Mouse (Mus musculus) heart, embryonic 10.5 days (tissue): Measurements from ENCODE around the gene Ppl. TPM values are rescaled to one million over a fixed set of nuclear protein-coding genes. Genes with fewer than 3 reads are reported as not detected.

Source experiments
- DNase-seq: peaks from one replicate; pipeline ENCODE4 v3.0.0-alpha.2; 2017; ENCODE audit warnings: low spot score
- H3K27ac ChIP-seq: fragments of 300-500 bp; sonication (generic); 2 replicates; pipeline ENCODE4 v1.5.1; 2016; ENCODE audit warnings: mild to moderate bottlenecking
- H3K27me3 ChIP-seq: fragments of 300-500 bp; sonication (generic); 2 replicates; pipeline ENCODE4 v1.6.1; 2016; ENCODE audit warnings: mild to moderate bottlenecking; ENCODE audit not compliant: poor library complexity, insufficient read depth, severe bottlenecking
- H3K36me3 ChIP-seq: fragments of 300-500 bp; sonication (generic); 2 replicates; pipeline ENCODE4 v1.6.1; 2016; ENCODE audit warnings: mild to moderate bottlenecking, moderate library complexity
- H3K4me1 ChIP-seq: fragments of 300-500 bp; sonication (generic); 2 replicates; pipeline ENCODE4 v1.6.1; 2016; ENCODE audit warnings: mild to moderate bottlenecking
- H3K4me3 ChIP-seq: fragments of 300-500 bp; sonication (generic); 2 replicates; pipeline ENCODE4 v1.5.1; 2016; ENCODE audit warnings: mild to moderate bottlenecking, moderate library complexity
- H3K9me3 ChIP-seq: fragments of 300-500 bp; sonication (generic); 2 replicates; pipeline ENCODE4 v1.6.1; 2016; ENCODE audit warnings: mild to moderate bottlenecking, moderate library complexity
- WGBS: fragments of 180-500 bp; shearing (Covaris S2); methylation state at CpG from one replicate; pipeline ENCODE4 v1.1.7; 2016; 5-methylcytosine and 5-hydroxymethylcytosine counted together
- polyA plus RNA-seq: library from polyadenylated mRNA; unstranded; fragments of >200 nt; fragmentation: Nextera tagmentation; extraction: Ambion mirVana; gene quantifications from 2 replicates; pipeline ENCODE4 v1.2.1, GENCODE M21; 2016

The Ppl gene
- 2.0 and 2.7 TPM in 2 replicates for polyA plus RNA-seq

- WGBS: 2% methylated on average over 39 of the region's 39 CpGs
- Histone ChIP-seq H3K4me3 (peak within 1 kb of the TSS; percentile 61), H3K9me3 (no peaks in the 10 kb centered on the region), H3K27me3 (peaks cover 81% of the 10 kb centered on the region), H3K36me3 (no peaks in the 10 kb centered on the region), H3K27ac (no peak within 1 kb of the TSS), H3K4me1 (peaks cover 34% of the 10 kb centered on the region)
- DNase-seq: no peak
Measured at GRCm38 (mm10) chr16:5132401-5132801, at the start of gene Ppl. Gene Ppl, minus strand, starts transcription at chr16:5132421.

GRCm38 (mm10) chr16:5172636-5173035, 40.4 kb upstream of the Ppl start:
- H3K27ac ChIP-seq: no peak overlapping the region
- no peaks in the 10 kb centered on the region for H3K36me3 ChIP-seq
- no peaks in the 10 kb centered on the region for H3K9me3 ChIP-seq
- peaks cover 5% of the 10 kb centered on the region; the same call in 1 of the 2 replicates for H3K4me1 ChIP-seq
- DNase-seq: no peak
- no peaks in the 10 kb centered on the region for H3K27me3 ChIP-seq
- WGBS: 93% methylated on average over 6 of the region's 6 CpGs
- H3K4me3 ChIP-seq: no peak overlapping the region

- no peaks in the 10 kb centered on the region for H3K27me3 ChIP-seq
- H3K4me1 ChIP-seq: peaks cover 12% of the 10 kb centered on the region
- no peak for DNase-seq
- no peak overlapping the region for H3K27ac ChIP-seq
- WGBS: 68% methylated on average over 5 of the region's 5 CpGs
- no peak overlapping the region for H3K4me3 ChIP-seq
- no peaks in the 10 kb centered on the region for H3K9me3 ChIP-seq
- no peaks in the 10 kb centered on the region for H3K36me3 ChIP-seq
Measured at GRCm38 (mm10) chr16:5168829-5169228, 36.6 kb upstream of the Ppl start.

- DNase-seq: no peak
- Histone ChIP-seq H3K9me3 (no peaks in the 10 kb centered on the region), H3K4me1 (peaks cover 12% of the 10 kb centered on the region), H3K36me3 (no peaks in the 10 kb centered on the region), H3K27me3 (no peaks in the 10 kb centered on the region), H3K27ac (no peak overlapping the region), H3K4me3 (no peak overlapping the region)
- WGBS: 89% methylated on average over 2 of the region's 2 CpGs
Measured at GRCm38 (mm10) chr16:5168038-5168437, 35.8 kb upstream of the Ppl start.

GRCm38 (mm10) chr16:5164327-5164726, 32.1 kb upstream of the Ppl start:
- no peaks in the 10 kb centered on the region for H3K36me3 ChIP-seq
- H3K27ac ChIP-seq: no peak overlapping the region
- H3K27me3 ChIP-seq: no peaks in the 10 kb centered on the region
- 71% methylated on average over 6 of the region's 6 CpGs for WGBS
- DNase-seq: no peak
- H3K9me3 ChIP-seq: no peaks in the 10 kb centered on the region
- H3K4me1 ChIP-seq: peaks cover 26% of the 10 kb centered on the region
- H3K4me3 ChIP-seq: no peak overlapping the region

- Histone ChIP-seq H3K27ac (no peak overlapping the region), H3K9me3 (no peaks in the 10 kb centered on the region), H3K4me3 (no peak overlapping the region), H3K27me3 (no peaks in the 10 kb centered on the region; the same call in 1 of the 2 replicates), H3K36me3 (no peaks in the 10 kb centered on the region), H3K4me1 (peaks cover 23% of the 10 kb centered on the region)
- 49% methylated on average over 8 of the region's 8 CpGs for WGBS
- DNase-seq: no peak
Measured at GRCm38 (mm10) chr16:5159248-5159647, 27.0 kb upstream of the Ppl start.

- Histone ChIP-seq H3K4me1 (peaks cover 18% of the 10 kb centered on the region), H3K36me3 (no peaks in the 10 kb centered on the region), H3K4me3 (no peak overlapping the region), H3K9me3 (no peaks in the 10 kb centered on the region), H3K27ac (no peak overlapping the region), H3K27me3 (no peaks in the 10 kb centered on the region; the same call in 1 of the 2 replicates)
- WGBS: 78% methylated on average over 3 of the region's 3 CpGs
- no peak for DNase-seq
Measured at GRCm38 (mm10) chr16:5157113-5157512, 24.9 kb upstream of the Ppl start.

GRCm38 (mm10) chr16:5156495-5156894, 24.3 kb upstream of the Ppl start:
- Histone ChIP-seq H3K36me3 (no peaks in the 10 kb centered on the region), H3K27ac (no peak overlapping the region), H3K27me3 (no peaks in the 10 kb centered on the region; the same call in 1 of the 2 replicates), H3K9me3 (no peaks in the 10 kb centered on the region), H3K4me3 (no peak overlapping the region), H3K4me1 (peaks cover 17% of the 10 kb centered on the region)
- no peak for DNase-seq
- 52% methylated on average over 2 of the region's 2 CpGs for WGBS

GRCm38 (mm10) chr16:5155014-5155413, 22.8 kb upstream of the Ppl start:
- no peaks in the 10 kb centered on the region for H3K9me3 ChIP-seq
- H3K4me3 ChIP-seq: no peak overlapping the region
- no peak for DNase-seq
- no peaks in the 10 kb centered on the region; the same call in 1 of the 2 replicates for H3K27me3 ChIP-seq
- no peak overlapping the region for H3K27ac ChIP-seq
- H3K4me1 ChIP-seq: peaks cover 13% of the 10 kb centered on the region
- no peaks in the 10 kb centered on the region for H3K36me3 ChIP-seq
- 63% methylated on average over 3 of the region's 3 CpGs for WGBS

GRCm38 (mm10) chr16:5153299-5154026, 21.2 kb upstream of the Ppl start:
- H3K4me1 ChIP-seq: no peaks in the 10 kb centered on the region
- WGBS: 66% methylated on average over 6 of the region's 6 CpGs
- peaks cover 11% of the 10 kb centered on the region; the same call in 1 of the 2 replicates for H3K27me3 ChIP-seq
- no peak overlapping the region for H3K4me3 ChIP-seq
- no peaks in the 10 kb centered on the region for H3K36me3 ChIP-seq
- H3K9me3 ChIP-seq: no peaks in the 10 kb centered on the region
- H3K27ac ChIP-seq: no peak overlapping the region
- no peak for DNase-seq

GRCm38 (mm10) chr16:5150544-5150943, 18.3 kb upstream of the Ppl start:
- no peak for DNase-seq
- WGBS: 74% methylated on average over 10 of the region's 10 CpGs
- Histone ChIP-seq H3K27me3 (peaks cover 27% of the 10 kb centered on the region; the same call in 1 of the 2 replicates), H3K4me1 (peaks cover 14% of the 10 kb centered on the region), H3K4me3 (no peak overlapping the region), H3K36me3 (no peaks in the 10 kb centered on the region), H3K9me3 (no peaks in the 10 kb centered on the region), H3K27ac (no peak overlapping the region)

GRCm38 (mm10) chr16:5147037-5147385, 14.8 kb upstream of the Ppl start, which contains the start of gene Sec14l5:
Gene Sec14l5, plus strand, starts transcription at chr16:5147109.
- Histone ChIP-seq H3K27ac (no peak within 1 kb of the TSS), H3K27me3 (peaks cover 27% of the 10 kb centered on the region; the same call in 1 of the 2 replicates), H3K4me1 (peaks cover 14% of the 10 kb centered on the region), H3K4me3 (peak within 1 kb of the TSS; percentile 56), H3K9me3 (no peaks in the 10 kb centered on the region), H3K36me3 (no peaks in the 10 kb centered on the region)
- WGBS: 22% methylated on average over 13 of the region's 13 CpGs
- no peak for DNase-seq

- peak overlapping the region; percentile 56 for H3K4me3 ChIP-seq
- H3K27ac ChIP-seq: no peak overlapping the region
- H3K27me3 ChIP-seq: peaks cover 32% of the 10 kb centered on the region; the same call in 1 of the 2 replicates
- 4% methylated on average over 26 of the region's 26 CpGs for WGBS
- no peaks in the 10 kb centered on the region for H3K9me3 ChIP-seq
- H3K4me1 ChIP-seq: peaks cover 14% of the 10 kb centered on the region
- DNase-seq: peak; percentile 95
- no peaks in the 10 kb centered on the region for H3K36me3 ChIP-seq
Measured at GRCm38 (mm10) chr16:5146367-5147036, 14.3 kb upstream of the Ppl start.
